Mouse (Mus musculus) stomach, embryonic 15.5 days (tissue): ENCODE measurements at regions not wholly inside any gene's neighbourhood (a gene's known extent, or its start where the extent isn't known, plus 50 kb on each side); places are given as distances from the start of the nearest gene placed in this dataset.

Source experiments
- ATAC-seq: fragments of 200-750 bp; cut with Nextera tagmentation; 2 replicates; pipeline ENCODE4 v1.8.0; 2017; ENCODE audit warnings: low read depth, moderate number of reproducible peaks, moderate TSS enrichment; ENCODE audit not compliant: insufficient read depth, low FRiP score
- H3K27ac ChIP-seq: fragments of 300-500 bp; sonication (generic); 2 replicates; pipeline ENCODE4 v1.5.1; 2015; ENCODE audit warnings: mild to moderate bottlenecking, inconsistent platforms
- H3K27me3 ChIP-seq: fragments of 300-500 bp; sonication (generic); replicated peaks from 2 replicates; pipeline ENCODE4 v1.6.1; 2015; ENCODE audit warnings: inconsistent platforms
- H3K36me3 ChIP-seq: fragments of 300-500 bp; sonication (generic); 2 replicates; pipeline ENCODE4 v1.6.1; 2015; ENCODE audit warnings: inconsistent platforms
- H3K4me1 ChIP-seq: fragments of 300-500 bp; sonication (generic); 2 replicates; pipeline ENCODE4 v1.6.1; 2015; ENCODE audit warnings: inconsistent platforms
- H3K4me2 ChIP-seq: fragments of 300-500 bp; sonication (generic); 2 replicates; pipeline ENCODE4 v1.6.1; 2015; ENCODE audit warnings: mild to moderate bottlenecking, inconsistent platforms
- H3K4me3 ChIP-seq: fragments of 300-500 bp; sonication (generic); replicated peaks from 2 replicates; pipeline ENCODE4 v1.5.1; 2015; ENCODE audit warnings: inconsistent platforms
- H3K9ac ChIP-seq: fragments of 300-500 bp; sonication (generic); 2 replicates; pipeline ENCODE4 v1.6.1; 2015; ENCODE audit warnings: inconsistent platforms
- H3K9me3 ChIP-seq: fragments of 300-500 bp; sonication (generic); 2 replicates; pipeline ENCODE4 v1.6.1; 2016; ENCODE audit warnings: inconsistent platforms
- WGBS: fragments of 180-500 bp; shearing (Covaris S2); methylation state at CpG from one replicate; pipeline ENCODE4 v1.1.7; 2015; 5-methylcytosine and 5-hydroxymethylcytosine counted together

GRCm38 (mm10) chr7:36829710-36830109, 131.8 kb downstream of the Tshz3 start:
- no peaks in the 10 kb centered on the region for H3K4me1 ChIP-seq
- H3K36me3 ChIP-seq: no peaks in the 10 kb centered on the region
- no peaks in the 10 kb centered on the region for H3K27me3 ChIP-seq
- WGBS: 62% methylated on average over 8 of the region's 8 CpGs
- ATAC-seq: no peak
- H3K27ac ChIP-seq: no peak overlapping the region
- no peak overlapping the region for H3K4me2 ChIP-seq
- no peaks in the 10 kb centered on the region for H3K9me3 ChIP-seq
- H3K4me3 ChIP-seq: no peak overlapping the region
- H3K9ac ChIP-seq: no peak overlapping the region

- no peaks in the 10 kb centered on the region for H3K36me3 ChIP-seq
- no peak overlapping the region for H3K27ac ChIP-seq
- H3K9me3 ChIP-seq: no peaks in the 10 kb centered on the region
- no peaks in the 10 kb centered on the region for H3K4me1 ChIP-seq
- no peak for ATAC-seq
- no peak overlapping the region for H3K4me3 ChIP-seq
- H3K9ac ChIP-seq: no peak overlapping the region
- WGBS: 57% methylated on average over 2 of the region's 2 CpGs
- H3K27me3 ChIP-seq: no peaks in the 10 kb centered on the region
- H3K4me2 ChIP-seq: no peak overlapping the region
Observed at GRCm38 (mm10) chr7:36830155-36830554, 132.2 kb downstream of the Tshz3 start.

GRCm38 (mm10) chr7:36848279-36848678, 150.4 kb downstream of the Tshz3 start:
- Histone ChIP-seq H3K27me3 (no peaks in the 10 kb centered on the region), H3K36me3 (no peaks in the 10 kb centered on the region), H3K4me3 (no peak overlapping the region), H3K27ac (no peak overlapping the region), H3K9ac (no peak overlapping the region), H3K4me1 (no peaks in the 10 kb centered on the region), H3K9me3 (no peaks in the 10 kb centered on the region), H3K4me2 (no peak overlapping the region)
- ATAC-seq: no peak
- WGBS: 72% methylated on average over 2 of the region's 2 CpGs

GRCm38 (mm10) chr7:36851275-36851889, 153.5 kb downstream of the Tshz3 start:
- ATAC-seq: no peak
- WGBS: 71% methylated on average over 4 of the region's 4 CpGs
- no peak overlapping the region for H3K27ac ChIP-seq

GRCm38 (mm10) chr7:36854308-36854707, 156.4 kb downstream of the Tshz3 start:
- H3K4me2 ChIP-seq: no peak overlapping the region
- no peaks in the 10 kb centered on the region for H3K36me3 ChIP-seq
- H3K27me3 ChIP-seq: no peaks in the 10 kb centered on the region
- no peaks in the 10 kb centered on the region for H3K4me1 ChIP-seq
- no peaks in the 10 kb centered on the region for H3K9me3 ChIP-seq
- no peak overlapping the region for H3K9ac ChIP-seq
- H3K27ac ChIP-seq: no peak overlapping the region
- H3K4me3 ChIP-seq: no peak overlapping the region
- no peak for ATAC-seq

More at GRCm38 (mm10) chr7:36851275-36851889, 153.5 kb downstream of the Tshz3 start:
- no peaks in the 10 kb centered on the region for H3K36me3 ChIP-seq
- H3K4me3 ChIP-seq: no peak overlapping the region
- H3K27me3 ChIP-seq: no peaks in the 10 kb centered on the region
- H3K9ac ChIP-seq: no peak overlapping the region
- no peaks in the 10 kb centered on the region for H3K4me1 ChIP-seq
- no peaks in the 10 kb centered on the region for H3K9me3 ChIP-seq
- H3K4me2 ChIP-seq: no peak overlapping the region

GRCm38 (mm10) chr7:36859428-36859827, 161.5 kb downstream of the Tshz3 start:
- Histone ChIP-seq H3K27me3 (no peaks in the 10 kb centered on the region), H3K4me3 (no peak overlapping the region), H3K27ac (no peak overlapping the region), H3K9ac (no peak overlapping the region), H3K36me3 (no peaks in the 10 kb centered on the region), H3K4me1 (no peaks in the 10 kb centered on the region), H3K9me3 (no peaks in the 10 kb centered on the region), H3K4me2 (no peak overlapping the region)
- ATAC-seq: peak; percentile 66; the same call in 1 of the 2 replicates
- WGBS: 68% methylated on average over 7 of the region's 7 CpGs

GRCm38 (mm10) chr7:36862481-36862880, 164.6 kb downstream of the Tshz3 start:
- WGBS: 83% methylated on average over 7 of the region's 7 CpGs
- no peak overlapping the region for H3K9ac ChIP-seq
- H3K4me1 ChIP-seq: no peaks in the 10 kb centered on the region

GRCm38 (mm10) chr7:36863745-36864144, 165.8 kb downstream of the Tshz3 start:
- H3K36me3 ChIP-seq: no peaks in the 10 kb centered on the region
- WGBS: 87% methylated on average over 5 of the region's 5 CpGs
- ATAC-seq: no peak
- H3K9ac ChIP-seq: no peak overlapping the region
- no peaks in the 10 kb centered on the region for H3K4me1 ChIP-seq
- H3K27me3 ChIP-seq: no peaks in the 10 kb centered on the region
- no peak overlapping the region for H3K27ac ChIP-seq
- no peaks in the 10 kb centered on the region for H3K9me3 ChIP-seq
- no peak overlapping the region for H3K4me3 ChIP-seq
- no peak overlapping the region for H3K4me2 ChIP-seq

More at GRCm38 (mm10) chr7:36862481-36862880, 164.6 kb downstream of the Tshz3 start:
- H3K4me3 ChIP-seq: no peak overlapping the region
- ATAC-seq: no peak
- H3K27ac ChIP-seq: no peak overlapping the region
- no peaks in the 10 kb centered on the region for H3K27me3 ChIP-seq
- no peaks in the 10 kb centered on the region for H3K9me3 ChIP-seq
- H3K4me2 ChIP-seq: no peak overlapping the region
- no peaks in the 10 kb centered on the region for H3K36me3 ChIP-seq

GRCm38 (mm10) chr7:36864675-36865074, 166.8 kb downstream of the Tshz3 start:
- H3K4me1 ChIP-seq: no peaks in the 10 kb centered on the region

GRCm38 (mm10) chr7:36866602-36867001, 168.7 kb downstream of the Tshz3 start:
- ATAC-seq: no peak
- H3K4me3 ChIP-seq: no peak overlapping the region
- H3K9ac ChIP-seq: no peak overlapping the region
- no peaks in the 10 kb centered on the region for H3K36me3 ChIP-seq
- no peaks in the 10 kb centered on the region for H3K4me1 ChIP-seq
- no peak overlapping the region for H3K27ac ChIP-seq
- 67% methylated on average over 12 of the region's 12 CpGs for WGBS
- no peaks in the 10 kb centered on the region for H3K27me3 ChIP-seq
- H3K9me3 ChIP-seq: no peaks in the 10 kb centered on the region
- no peak overlapping the region for H3K4me2 ChIP-seq

More at GRCm38 (mm10) chr7:36864675-36865074, 166.8 kb downstream of the Tshz3 start:
- Histone ChIP-seq H3K9ac (no peak overlapping the region), H3K27me3 (no peaks in the 10 kb centered on the region), H3K36me3 (no peaks in the 10 kb centered on the region), H3K9me3 (no peaks in the 10 kb centered on the region), H3K4me2 (no peak overlapping the region), H3K27ac (no peak overlapping the region), H3K4me3 (no peak overlapping the region)
- ATAC-seq: no peak
- 73% methylated on average over 4 of the region's 4 CpGs for whole genome bisulfite sequencing

- 76% methylated on average over 5 of the region's 5 CpGs for WGBS
- Histone ChIP-seq H3K4me1 (peaks cover 4% of the 10 kb centered on the region; the same call in 1 of the 2 replicates), H3K27me3 (no peaks in the 10 kb centered on the region), H3K4me3 (no peak overlapping the region), H3K36me3 (no peaks in the 10 kb centered on the region), H3K27ac (no peak overlapping the region), H3K4me2 (no peak overlapping the region), H3K9ac (no peak overlapping the region), H3K9me3 (no peaks in the 10 kb centered on the region)
- no peak for ATAC-seq
Observed at GRCm38 (mm10) chr7:36874004-36874403, 176.1 kb downstream of the Tshz3 start.

- ATAC-seq: no peak
- Histone ChIP-seq H3K27me3 (no peaks in the 10 kb centered on the region), H3K4me3 (no peak overlapping the region), H3K27ac (no peak overlapping the region), H3K4me2 (no peak overlapping the region), H3K36me3 (no peaks in the 10 kb centered on the region), H3K4me1 (peaks cover 4% of the 10 kb centered on the region; the same call in 1 of the 2 replicates), H3K9me3 (no peaks in the 10 kb centered on the region), H3K9ac (no peak overlapping the region)
- 18% methylated on average over 7 of the region's 7 CpGs for WGBS
Observed at GRCm38 (mm10) chr7:36877686-36878085, 179.8 kb downstream of the Tshz3 start.
